Mouse (Mus musculus): ENCODE measurements around the gene Fndc10. TPM values are rescaled to one million over a fixed set of nuclear protein-coding genes. Genes with fewer than 3 reads are reported as not detected.

Fndc10 gene
- polyA plus RNA-seq, 1 experiment = 9.0 TPM

- Histone ChIP-seq H3K36me3 (ENCODE audit: control insufficient read depth, insufficient read depth) (peaks cover 64% of the 10 kb centered on the region), H3ac (ENCODE audit: control insufficient read depth, insufficient read length, low read depth) (no peak overlapping the region), H3K79me3 (ENCODE audit: low read depth) (no peaks in the 10 kb centered on the region), H3K27me3 (ENCODE audit: control insufficient read depth, insufficient read depth, insufficient read length) (no peaks in the 10 kb centered on the region), H3K79me2 (ENCODE audit: control insufficient read depth, insufficient read depth) (no peaks in the 10 kb centered on the region), H3K4me3 (ENCODE audit: insufficient read depth, poor library complexity, severe bottlenecking) (no peak overlapping the region)
- TF ChIP-seq MYOG (IDR thresholded peaks at IDR 0.05; ENCODE audit: control insufficient read depth, extremely low read depth, insufficient read length) = no peak
- no peak for TF ChIP-seq CTCF (IDR thresholded peaks at IDR 0.05; ENCODE audit: control insufficient read depth, insufficient read depth, insufficient read length)
- no peak for TF ChIP-seq MAX (IDR thresholded peaks at IDR 0.05)
- TF ChIP-seq USF1 (IDR thresholded peaks at IDR 0.05; ENCODE audit: low read depth) = no peak
- TF ChIP-seq CEBPB (IDR thresholded peaks at IDR 0.05; ENCODE audit: low read depth) = no peak
- no peak for TF ChIP-seq FOSL1 (IDR thresholded peaks at IDR 0.05; ENCODE audit: insufficient read depth, low read length, poor library complexity, severe bottlenecking)
- no peak for TF ChIP-seq MYOD1 (IDR thresholded peaks at IDR 0.05; ENCODE audit: control insufficient read depth, insufficient read length, low read depth)
Measured at GRCm38 (mm10) chr4:155721668-155722083, 27.5 kb downstream of the Fndc10 start.

DNA sequence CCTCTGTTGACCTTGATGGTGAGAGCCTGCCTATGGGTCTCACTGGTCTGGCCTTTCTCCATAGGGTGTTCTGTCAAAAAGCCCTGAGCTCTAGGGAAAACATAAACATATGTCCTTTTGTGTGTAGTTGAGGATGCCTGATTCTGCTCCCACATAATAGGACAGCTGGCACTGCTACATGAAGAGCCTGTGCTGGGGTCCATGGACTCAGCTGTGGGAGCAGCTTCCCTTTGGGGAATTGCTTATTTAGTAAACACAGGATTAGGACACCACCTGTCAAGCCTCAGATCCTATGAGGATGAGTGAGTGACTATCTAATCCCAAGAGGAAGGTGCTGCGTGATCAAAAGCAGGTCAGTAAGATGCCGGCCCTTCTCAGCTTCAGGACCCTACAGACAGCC, 33.9 kb downstream of the Fndc10 start:
- peaks cover 65% of the 10 kb centered on the region for H3K36me3 ChIP-seq (ENCODE audit: control insufficient read depth, insufficient read depth)
- no peaks in the 10 kb centered on the region for H3K79me3 ChIP-seq (ENCODE audit: low read depth)
- no peak for TF ChIP-seq MAX (IDR thresholded peaks at IDR 0.05)
- TF ChIP-seq MYOG (IDR thresholded peaks at IDR 0.05; ENCODE audit: control insufficient read depth, extremely low read depth, insufficient read length) = no peak
- TF ChIP-seq USF1 (IDR thresholded peaks at IDR 0.05; ENCODE audit: low read depth) = no peak
- no peak for TF ChIP-seq CTCF (IDR thresholded peaks at IDR 0.05; ENCODE audit: control insufficient read depth, insufficient read depth, insufficient read length)
- no peak for TF ChIP-seq MYOD1 (IDR thresholded peaks at IDR 0.05; ENCODE audit: control insufficient read depth, insufficient read length, low read depth)
- no peak for TF ChIP-seq FOSL1 (IDR thresholded peaks at IDR 0.05; ENCODE audit: insufficient read depth, low read length, poor library complexity, severe bottlenecking)
- no peak for TF ChIP-seq CEBPB (IDR thresholded peaks at IDR 0.05; ENCODE audit: low read depth)
- H3ac ChIP-seq (ENCODE audit: control insufficient read depth, insufficient read length, low read depth) = no peak overlapping the region
- H3K4me3 ChIP-seq (ENCODE audit: insufficient read depth, poor library complexity, severe bottlenecking) = no peak overlapping the region
- H3K79me2 ChIP-seq (ENCODE audit: control insufficient read depth, insufficient read depth) = no peaks in the 10 kb centered on the region
- no peaks in the 10 kb centered on the region for H3K27me3 ChIP-seq (ENCODE audit: control insufficient read depth, insufficient read depth, insufficient read length)

DNA sequence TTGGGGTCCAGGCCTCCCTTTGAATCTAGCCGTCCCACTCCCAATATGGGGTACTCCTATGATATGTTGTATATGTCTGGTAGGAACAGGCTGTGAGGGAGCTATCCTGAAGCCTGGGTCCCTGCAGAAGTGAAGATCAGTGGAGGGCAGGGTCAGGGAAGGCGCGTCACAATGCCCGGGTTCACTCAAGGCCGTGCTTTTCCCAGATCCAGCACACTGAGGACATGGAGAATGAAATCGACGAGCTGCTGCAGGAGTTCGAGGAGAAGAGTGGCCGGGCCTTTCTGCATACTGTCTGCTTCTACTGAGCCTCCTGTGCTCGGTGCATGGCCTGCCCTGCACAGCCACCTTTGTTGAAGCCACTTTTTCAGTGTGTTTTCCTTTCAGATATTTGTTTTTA, 39.1 kb downstream of the Fndc10 start:
- no peaks in the 10 kb centered on the region for H3K27me3 ChIP-seq (ENCODE audit: control insufficient read depth, insufficient read depth, insufficient read length)
- no peak overlapping the region for H3K4me3 ChIP-seq (ENCODE audit: insufficient read depth, poor library complexity, severe bottlenecking)
- no peaks in the 10 kb centered on the region for H3K79me3 ChIP-seq (ENCODE audit: low read depth)
- TF ChIP-seq MYOD1 (IDR thresholded peaks at IDR 0.05; ENCODE audit: control insufficient read depth, insufficient read length, low read depth) (no peak), CTCF (IDR thresholded peaks at IDR 0.05; ENCODE audit: control insufficient read depth, insufficient read depth, insufficient read length) (no peak), CEBPB (IDR thresholded peaks at IDR 0.05; ENCODE audit: low read depth) (no peak), MYOG (IDR thresholded peaks at IDR 0.05; ENCODE audit: control insufficient read depth, extremely low read depth, insufficient read length) (no peak), USF1 (IDR thresholded peaks at IDR 0.05; ENCODE audit: low read depth) (no peak), FOSL1 (IDR thresholded peaks at IDR 0.05; ENCODE audit: insufficient read depth, low read length, poor library complexity, severe bottlenecking) (no peak)
- peak overlapping the region; percentile 24 for H3ac ChIP-seq (ENCODE audit: control insufficient read depth, insufficient read length, low read depth)
- peaks cover 40% of the 10 kb centered on the region for H3K36me3 ChIP-seq (ENCODE audit: control insufficient read depth, insufficient read depth)
- H3K79me2 ChIP-seq (ENCODE audit: control insufficient read depth, insufficient read depth) = peaks cover 7% of the 10 kb centered on the region

GRCm38 (mm10) chr4:155734350-155734941, 40.3 kb downstream of the Fndc10 start, which contains the start of gene Tmem240:
Gene Tmem240 (plus strand): TSS chr4:155734800.
- Histone ChIP-seq H3K79me2 (ENCODE audit: control insufficient read depth, insufficient read depth) (peaks cover 7% of the 10 kb centered on the region), H3K27me3 (ENCODE audit: control insufficient read depth, insufficient read depth, insufficient read length) (no peaks in the 10 kb centered on the region), H3K79me3 (ENCODE audit: low read depth) (no peaks in the 10 kb centered on the region), H3ac (ENCODE audit: control insufficient read depth, insufficient read length, low read depth) (peak within 1 kb of the TSS; percentile 90), H3K36me3 (ENCODE audit: control insufficient read depth, insufficient read depth) (peaks cover 37% of the 10 kb centered on the region), H3K4me3 (ENCODE audit: insufficient read depth, poor library complexity, severe bottlenecking) (peak within 1 kb of the TSS; percentile 45)
- TF ChIP-seq MAX (IDR thresholded peaks at IDR 0.05) = no peak
- no peak for TF ChIP-seq MYOG (IDR thresholded peaks at IDR 0.05; ENCODE audit: control insufficient read depth, extremely low read depth, insufficient read length)
- no peak for TF ChIP-seq FOSL1 (IDR thresholded peaks at IDR 0.05; ENCODE audit: insufficient read depth, low read length, poor library complexity, severe bottlenecking)
- no peak for TF ChIP-seq MYOD1 (IDR thresholded peaks at IDR 0.05; ENCODE audit: control insufficient read depth, insufficient read length, low read depth)
- no peak for TF ChIP-seq CTCF (IDR thresholded peaks at IDR 0.05; ENCODE audit: control insufficient read depth, insufficient read depth, insufficient read length)
- TF ChIP-seq CEBPB (IDR thresholded peaks at IDR 0.05; ENCODE audit: low read depth) = no peak
- TF ChIP-seq USF1 (IDR thresholded peaks at IDR 0.05; ENCODE audit: low read depth) = no peak

- Histone ChIP-seq H3K79me3 (ENCODE audit: low read depth) (no peaks in the 10 kb centered on the region), H3K27me3 (ENCODE audit: control insufficient read depth, insufficient read depth, insufficient read length) (no peaks in the 10 kb centered on the region), H3K4me3 (ENCODE audit: insufficient read depth, poor library complexity, severe bottlenecking) (peak overlapping the region; percentile 45), H3K36me3 (ENCODE audit: control insufficient read depth, insufficient read depth) (peaks cover 31% of the 10 kb centered on the region), H3K79me2 (ENCODE audit: control insufficient read depth, insufficient read depth) (peaks cover 7% of the 10 kb centered on the region), H3ac (ENCODE audit: control insufficient read depth, insufficient read length, low read depth) (peak overlapping the region; percentile 90)
- TF ChIP-seq CTCF (IDR thresholded peaks at IDR 0.05; ENCODE audit: control insufficient read depth, insufficient read depth, insufficient read length) (no peak), USF1 (IDR thresholded peaks at IDR 0.05; ENCODE audit: low read depth) (no peak), FOSL1 (IDR thresholded peaks at IDR 0.05; ENCODE audit: insufficient read depth, low read length, poor library complexity, severe bottlenecking) (no peak), MYOG (IDR thresholded peaks at IDR 0.05; ENCODE audit: control insufficient read depth, extremely low read depth, insufficient read length) (no peak)
Measured at GRCm38 (mm10) chr4:155734951-155735702, 41.0 kb downstream of the Fndc10 start.
